Mouse (Mus musculus) right cerebral cortex, postnatal 14 days (tissue): Measurements from ENCODE around the gene Slc23a2.
A peak's percentile ranks its signal among the peaks of the same experiment; 100 is the strongest.

Experiments
- DNase-seq: peaks from one replicate; pipeline ENCODE4 v3.0.0; 2022

Slc23a2 gene

DNA sequence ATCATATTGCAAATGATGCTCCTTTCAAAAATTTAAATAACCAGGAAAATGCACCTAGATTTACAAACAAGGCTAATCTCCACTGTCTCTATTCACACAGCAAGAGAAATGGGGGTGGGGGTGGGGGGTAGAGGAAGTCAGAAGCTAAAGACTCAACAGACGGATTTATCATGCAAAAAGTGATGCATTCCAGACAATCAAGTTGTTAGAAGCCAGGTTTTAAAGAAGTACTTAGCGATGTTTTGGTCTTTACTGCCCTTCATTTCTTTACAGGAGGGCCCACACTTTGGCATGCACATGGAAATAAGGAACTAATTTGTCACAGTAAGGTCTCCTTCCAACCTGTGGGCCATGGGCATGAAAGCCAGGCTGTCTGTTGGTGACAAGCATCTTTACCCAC lies 11.5 kb downstream of the Slc23a2 start:
- DNase-seq = no peak

DNA sequence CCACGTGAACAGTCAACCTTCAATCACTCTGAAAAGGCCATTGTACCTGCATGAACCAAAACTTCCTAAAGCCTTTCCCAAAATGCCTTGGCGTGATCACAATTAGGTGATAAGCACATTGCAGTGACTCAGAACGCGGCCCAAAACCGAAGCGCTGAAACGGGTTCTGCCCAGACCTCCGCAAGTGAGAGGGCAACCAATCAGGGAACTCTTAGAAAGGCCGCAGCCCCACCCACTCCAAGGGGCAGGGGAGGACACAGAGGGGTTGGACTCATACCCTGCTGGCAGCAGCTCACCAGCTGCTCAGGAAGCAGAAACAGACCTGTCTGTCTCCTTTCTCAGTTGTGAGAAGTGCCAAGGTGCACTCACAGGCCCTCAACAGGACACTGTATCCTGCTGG lies 13.6 kb downstream of the Slc23a2 start:
- DNase-seq = no peak

- DNase-seq = no peak
Measured at GRCm38 (mm10) chr2:132129980-132130379, 14.9 kb downstream of the Slc23a2 start.

GRCm38 (mm10) chr2:132129247-132129646 lies 15.7 kb downstream of the Slc23a2 start:
- no peak for DNase-seq

DNA sequence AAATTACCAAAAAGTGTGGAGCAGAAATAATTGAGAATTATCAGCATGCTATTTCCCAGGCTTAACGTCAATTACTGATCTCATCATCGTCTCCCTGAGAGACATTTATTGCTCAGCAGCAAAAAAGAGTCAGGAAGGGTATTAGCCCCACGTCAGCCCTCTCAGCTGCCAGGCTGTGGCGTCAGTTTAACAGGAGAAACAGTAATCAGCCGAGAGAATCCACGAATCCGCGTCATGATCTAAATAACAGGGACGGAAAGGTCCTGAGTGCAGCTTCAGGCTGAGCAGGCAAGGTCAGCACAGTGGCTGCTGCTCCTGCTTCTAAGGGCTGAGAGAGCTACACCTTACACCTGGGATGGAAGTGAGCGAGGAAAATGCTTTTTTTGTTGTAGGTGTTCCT lies 17.0 kb downstream of the Slc23a2 start:
- DNase-seq = no peak

DNA sequence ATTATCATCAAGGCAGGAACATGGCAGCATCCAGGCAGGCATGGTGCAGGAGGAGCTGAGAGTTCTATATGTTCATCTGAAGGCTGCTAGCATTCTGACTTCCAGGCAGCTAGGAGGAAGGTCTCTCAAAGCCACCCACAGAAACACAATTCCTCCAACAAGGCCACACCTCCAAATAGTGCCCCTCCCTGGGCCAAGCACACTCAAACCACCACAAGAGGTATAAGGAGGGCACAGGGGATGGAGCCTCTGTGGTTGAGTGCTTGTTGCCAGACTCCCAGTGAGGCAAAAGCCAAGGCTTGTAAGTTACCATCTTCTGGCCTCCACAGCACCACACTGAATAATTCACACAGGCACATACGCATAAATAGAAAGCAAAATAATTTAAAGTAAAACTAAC lies 18.6 kb downstream of the Slc23a2 start:
- DNase-seq = no peak

GRCm38 (mm10) chr2:132123063-132123462 lies 21.8 kb downstream of the Slc23a2 start:
- no peak for DNase-seq

DNA sequence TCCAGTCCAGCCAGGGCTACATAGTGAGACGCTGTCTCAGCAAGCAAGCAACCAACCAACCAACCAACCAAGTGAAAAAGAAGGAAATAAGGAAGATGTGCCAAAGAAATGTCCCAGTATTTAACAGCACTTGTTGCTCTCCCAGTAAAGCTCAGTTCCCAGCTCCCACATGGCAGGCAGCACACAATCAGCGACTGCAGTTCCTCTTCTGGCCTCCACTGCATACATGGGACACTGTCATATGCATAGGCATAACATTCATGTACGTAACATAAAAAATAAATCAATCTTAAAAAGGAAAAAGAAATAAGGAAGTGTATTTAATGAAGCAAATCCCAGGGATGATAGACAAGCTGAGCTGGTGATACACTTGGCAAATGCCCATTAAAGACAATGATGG lies 23.9 kb downstream of the Slc23a2 start:
- DNase-seq = no peak

GRCm38 (mm10) chr2:132118646-132119045 lies 26.3 kb downstream of the Slc23a2 start:
- no peak for DNase-seq

- no peak for DNase-seq
Measured at GRCm38 (mm10) chr2:132115936-132116335, 29.0 kb downstream of the Slc23a2 start.

GRCm38 (mm10) chr2:132115344-132115743 lies 29.6 kb downstream of the Slc23a2 start:
- no peak for DNase-seq

DNA sequence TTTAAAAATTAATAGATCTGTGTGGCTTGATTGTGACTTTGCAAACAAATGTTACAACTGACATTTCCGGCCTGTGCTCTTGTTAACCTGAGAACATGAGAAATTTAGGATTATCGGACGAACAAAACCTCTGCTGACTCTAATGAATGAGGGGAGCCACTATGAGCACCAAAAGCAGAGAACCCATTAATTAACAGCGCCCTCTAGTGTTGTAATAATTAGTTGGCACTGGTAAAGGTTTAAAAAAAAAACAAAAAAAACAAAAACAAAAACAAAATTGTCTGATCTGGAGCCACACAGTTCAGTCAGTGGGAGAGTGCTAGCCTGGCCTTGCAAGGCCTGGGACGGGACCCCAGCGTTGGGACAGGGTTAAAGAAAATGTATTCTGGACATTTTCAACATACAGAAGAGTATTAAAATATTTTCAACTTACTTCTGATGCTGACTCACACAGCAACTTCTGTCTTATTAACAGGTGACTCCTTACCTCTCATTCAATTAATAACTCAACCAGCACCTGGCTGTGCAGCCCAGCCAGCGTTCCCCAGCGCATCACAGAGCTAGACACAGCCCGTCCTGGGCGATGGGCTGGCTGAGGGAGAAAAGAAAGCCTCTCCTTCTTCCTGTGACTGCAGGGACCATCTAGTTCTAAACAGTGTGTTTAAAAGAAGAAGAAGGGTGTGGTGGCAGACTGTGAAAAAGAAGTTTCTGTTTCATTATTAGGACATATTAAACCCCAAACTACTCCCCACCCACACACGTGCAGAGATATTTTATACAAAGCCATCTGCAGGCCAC lies 30.7 kb downstream of the Slc23a2 start:
- DNase-seq = no peak

DNA sequence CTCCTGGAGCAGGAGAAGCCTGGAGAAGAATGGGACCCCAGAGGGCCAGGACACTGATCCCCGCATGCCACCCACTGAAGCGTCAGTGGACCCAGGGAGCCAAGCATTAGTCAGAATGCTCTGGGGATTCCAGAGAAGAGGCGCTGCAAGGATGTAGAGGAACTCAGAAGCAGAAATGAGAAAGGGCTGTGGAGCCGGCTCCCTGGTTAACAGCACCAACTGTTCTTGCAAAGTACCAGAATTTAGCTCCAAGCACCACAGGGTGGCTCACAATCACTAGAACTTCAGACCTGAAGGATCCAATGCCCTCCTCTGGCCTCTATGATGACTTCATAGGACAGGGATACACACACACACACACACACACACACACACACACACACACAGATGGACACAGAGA lies 32.6 kb downstream of the Slc23a2 start:
- DNase-seq = no peak

DNA sequence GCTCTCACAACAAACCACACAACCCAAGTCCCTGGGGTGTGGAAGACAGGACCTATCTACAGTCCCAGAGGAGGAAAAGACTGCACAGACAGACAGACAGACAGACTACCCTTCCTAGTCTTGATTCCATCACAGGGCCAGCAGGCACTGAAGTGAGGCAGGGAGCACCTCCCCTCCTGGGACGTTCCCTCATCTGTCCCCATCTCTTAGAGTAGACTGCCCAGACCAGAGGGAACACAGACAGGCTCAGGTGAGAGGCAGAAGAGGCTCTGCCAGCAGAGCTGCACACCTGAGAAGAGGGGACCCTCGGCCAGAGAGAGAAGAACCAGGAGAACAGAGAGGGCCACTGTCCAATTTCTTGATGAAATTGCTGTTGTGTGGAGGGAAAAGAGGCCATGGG lies 33.0 kb downstream of the Slc23a2 start:
- DNase-seq = no peak

GRCm38 (mm10) chr2:132111266-132111665 lies 33.6 kb downstream of the Slc23a2 start:
- DNase-seq = peak; percentile 58

GRCm38 (mm10) chr2:132110702-132111101 lies 34.2 kb downstream of the Slc23a2 start:
- DNase-seq = no peak

GRCm38 (mm10) chr2:132108988-132109387 lies 35.9 kb downstream of the Slc23a2 start:
- DNase-seq = no peak

DNA sequence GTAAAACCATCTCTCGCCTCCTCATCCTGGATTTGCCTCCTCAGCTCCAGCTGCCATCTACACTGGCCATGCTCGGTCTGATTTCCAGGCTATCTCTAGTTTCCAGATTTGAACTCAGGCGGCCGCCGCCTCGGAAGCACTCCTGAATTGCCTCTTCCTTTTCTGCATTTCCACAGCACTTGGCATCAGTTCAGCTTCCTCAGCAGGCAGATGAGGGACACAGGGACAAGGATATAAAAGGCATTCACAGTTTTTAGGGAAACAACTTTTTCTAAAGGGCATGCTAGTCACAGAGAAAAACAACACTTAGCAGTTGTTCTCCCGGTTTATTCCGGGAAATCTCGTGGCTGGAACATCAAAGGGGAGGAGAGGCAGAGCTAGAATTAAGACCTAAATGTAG lies 37.3 kb downstream of the Slc23a2 start:
- peak; percentile 50 for DNase-seq

DNA sequence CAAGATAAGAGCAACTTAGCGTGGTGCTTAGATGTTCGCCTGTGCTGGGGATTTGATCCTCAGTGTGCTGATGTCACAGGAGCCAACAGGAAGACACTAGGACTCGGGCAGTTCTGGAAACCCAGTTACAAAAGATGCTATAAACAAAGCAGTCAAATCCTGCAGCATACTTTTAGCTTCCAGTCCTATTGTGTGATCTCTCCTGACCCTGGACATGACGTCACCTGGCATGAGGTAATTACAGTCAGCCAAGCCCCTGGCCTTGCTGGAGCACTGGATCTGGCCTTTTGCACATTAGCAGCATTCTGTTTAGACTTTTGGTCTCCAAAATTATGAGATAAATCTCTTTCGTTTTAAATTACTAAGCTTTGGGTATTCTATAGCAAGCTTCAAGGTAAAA lies 38.8 kb downstream of the Slc23a2 start:
- no peak for DNase-seq

DNA sequence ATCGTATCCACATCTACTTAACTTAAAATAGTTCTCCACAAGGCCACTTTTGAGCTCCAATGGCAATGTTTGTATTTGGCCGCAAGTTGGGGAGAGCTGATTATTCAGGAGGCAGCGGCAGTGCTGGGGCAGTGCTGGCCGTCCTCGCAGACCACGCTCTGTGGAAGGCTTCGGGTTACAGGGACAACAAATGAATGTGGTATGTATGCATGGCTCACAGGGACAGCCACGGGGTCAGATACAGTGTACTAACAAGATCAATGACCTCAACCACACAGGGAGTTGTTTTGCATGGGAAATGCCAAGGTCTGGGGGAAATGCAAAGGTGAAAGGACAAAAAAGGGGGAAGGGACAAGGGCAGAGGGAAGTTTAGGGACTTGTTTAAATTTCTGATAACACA lies 41.6 kb downstream of the Slc23a2 start:
- no peak for DNase-seq

GRCm38 (mm10) chr2:132102505-132103130 lies 42.3 kb downstream of the Slc23a2 start:
- DNase-seq = no peak

- no peak for DNase-seq
Measured at GRCm38 (mm10) chr2:132098942-132099672, 45.8 kb downstream of the Slc23a2 start.

- DNase-seq = no peak
Measured at GRCm38 (mm10) chr2:132098365-132098764, 46.5 kb downstream of the Slc23a2 start.

DNA sequence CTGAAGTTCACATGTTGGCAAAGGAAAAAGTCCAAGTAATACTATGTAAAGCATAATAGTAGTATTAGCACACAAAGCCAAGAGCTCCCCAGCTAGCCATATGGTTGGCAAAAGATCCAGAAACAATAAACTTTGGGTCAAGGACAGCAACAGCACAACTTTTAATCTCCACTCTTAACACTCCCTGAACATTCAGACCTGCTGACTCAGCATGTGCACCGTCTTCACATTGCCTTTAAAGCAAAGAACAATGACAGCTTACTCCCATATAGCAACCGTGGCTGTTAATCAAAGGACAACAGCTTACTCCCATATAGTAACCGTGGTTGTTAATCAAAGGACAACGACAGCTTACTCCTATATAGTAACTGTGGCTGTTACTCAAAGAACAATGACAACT lies 48.3 kb downstream of the Slc23a2 start:
- DNase-seq = no peak
